Mouse (Mus musculus): Measurements from ENCODE around the gene Serpina3m.

GRCm38 (mm10) chr12:104433214-104433613 lies 94.9 kb downstream of the Serpina3m start:
- TF ChIP-seq CTCF (IDR thresholded peaks at IDR 0.05; ENCODE audit: borderline replicate concordance, insufficient read depth, low read length): no peak
- no peak for TF ChIP-seq POLR2A (IDR thresholded peaks at IDR 0.05; ENCODE audit: low read depth, low read length)
